Mouse (Mus musculus) gastrocnemius, postnatal 14 days (tissue): ENCODE measurements at regions not wholly inside any gene's neighbourhood (a gene's known extent, or its start where the extent isn't known, plus 50 kb on each side); places are given as distances from the start of the nearest gene placed in this dataset.

ENCODE experiments used
- DNase-seq: peaks from one replicate; pipeline ENCODE4 v3.0.0; 2021; ENCODE audit warnings: mixed read lengths
- intact Hi-C: fragments of 180-260 bp; cut with DNase I; formaldehyde crosslinking; loops from one replicate; pipeline ENCODE4 v1.15.1; 2025; ENCODE audit warnings: low total_unique reads

- intact Hi-C loops, result no loop called here
- DNase-seq, result no peak
Observed at GRCm38 (mm10) chr2:131436149-131436548, 55.1 kb upstream of the Smox start.

GRCm38 (mm10) chr2:131430474-131430873 lies 60.8 kb upstream of the Smox start:
- DNase-seq, result no peak
- intact Hi-C loops, result no loop called here

GRCm38 (mm10) chr2:131428089-131428488 lies 63.2 kb upstream of the Smox start:
- intact Hi-C loops, result no loop called here
- DNase-seq, result no peak

GRCm38 (mm10) chr2:131426941-131427340 lies 64.4 kb upstream of the Smox start:
- intact Hi-C loops, result no loop called here
- no peak for DNase-seq

- intact Hi-C loops, result loop anchor here (5.0 kb wide), 1 partner anchor 104 kb away; no protein-coding TSS in a partner anchor
Observed at GRCm38 (mm10) chr2:131423616-131424320, 67.5 kb upstream of the Smox start.

GRCm38 (mm10) chr2:131422907-131423445 lies 68.3 kb upstream of the Smox start:
- intact Hi-C loops, result loop anchor here (5.0 kb wide), 1 partner anchor 104 kb away; no protein-coding TSS in a partner anchor
- DNase-seq, result peak; percentile 61

More at GRCm38 (mm10) chr2:131423616-131424320, 67.5 kb upstream of the Smox start:
- no peak for DNase-seq

GRCm38 (mm10) chr2:131418130-131418529 lies 65.4 kb upstream of the Rnf24 start:
- intact Hi-C loops, result loop anchor here (5.0 to 10.0 kb wide), 3 partner anchors 63 to 321 kb away; partner anchors contain the start of gene Rnf24
- DNase-seq, result no peak

GRCm38 (mm10) chr2:131417472-131417871 lies 64.8 kb upstream of the Rnf24 start:
- no peak for DNase-seq
- intact Hi-C loops, result loop anchor here (5.0 to 10.0 kb wide), 3 partner anchors 63 to 320 kb away; partner anchors contain the start of gene Rnf24

- intact Hi-C loops, result loop anchor here (5.0 to 10.0 kb wide), 3 partner anchors 62 to 319 kb away; partner anchors contain the start of gene Rnf24
- peak; percentile 51 for DNase-seq
Observed at GRCm38 (mm10) chr2:131416482-131416881, 63.8 kb upstream of the Rnf24 start.

GRCm38 (mm10) chr2:131410906-131411520 lies 58.3 kb upstream of the Rnf24 start:
- DNase-seq, result no peak
- intact Hi-C loops, result loop anchor here (10.0 kb wide), 2 partner anchors 56 to 116 kb away; partner anchors contain the start of gene Rnf24

- no peak for DNase-seq
- intact Hi-C loops, result no loop called here
Observed at GRCm38 (mm10) chr2:131407337-131407736, 54.6 kb upstream of the Rnf24 start.

- no peak for DNase-seq
- intact Hi-C loops, result no loop called here
Observed at GRCm38 (mm10) chr2:131404218-131404555, 51.5 kb upstream of the Rnf24 start.

GRCm38 (mm10) chr2:131403543-131404217 lies 51.0 kb upstream of the Rnf24 start:
- no peak for DNase-seq

More at GRCm38 (mm10) chr2:131403543-131404217, 51.0 kb upstream of the Rnf24 start:
- intact Hi-C loops, result no loop called here
